Mouse (Mus musculus) testis, adult 2 months (tissue): ENCODE results near the gene 1810010D01Rik. TPM values are rescaled to one million over a fixed set of nuclear protein-coding genes. Genes with fewer than 3 reads are reported as not detected.

Source experiments
- H3K27ac ChIP-seq: fragments of 200-500 bp; 2 replicates; pipeline ENCODE4 v1.5.1; 2012; ENCODE audit warnings: low read depth, low read length; ENCODE audit not compliant: control insufficient read depth, insufficient read depth
- H3K27me3 ChIP-seq: fragments of 200-500 bp; 2 replicates; pipeline ENCODE4 v1.6.1; 2012; ENCODE audit warnings: mild to moderate bottlenecking, low read length, moderate library complexity; ENCODE audit not compliant: control insufficient read depth, insufficient read depth
- H3K36me3 ChIP-seq: fragments of 200-500 bp; 2 replicates; pipeline ENCODE4 v1.6.1; 2012; ENCODE audit warnings: mild to moderate bottlenecking, low read length; ENCODE audit not compliant: control insufficient read depth, insufficient read depth
- H3K4me1 ChIP-seq: fragments of 200-500 bp; 2 replicates; pipeline ENCODE4 v1.6.1; 2012; ENCODE audit warnings: low read length; ENCODE audit not compliant: control insufficient read depth, insufficient read depth
- H3K4me3 ChIP-seq: fragments of 200-500 bp; 2 replicates; pipeline ENCODE4 v1.5.1; 2012; ENCODE audit warnings: low read depth, mild to moderate bottlenecking, low read length, moderate library complexity, mixed read lengths; ENCODE audit not compliant: control insufficient read depth
- CTCF ChIP-seq: fragments of 200-500 bp; IDR thresholded peaks from 2 replicates; pipeline ENCODE4 v1.5.1; 2012; ENCODE audit warnings: low read depth, mild to moderate bottlenecking, inconsistent platforms, low read length, moderate library complexity; ENCODE audit not compliant: control insufficient read depth, insufficient read depth, insufficient replicate concordance
- POLR2A ChIP-seq: fragments of 200-500 bp; IDR thresholded peaks from 2 replicates; pipeline ENCODE4 v1.6.1; 2012; ENCODE audit warnings: low read depth, mild to moderate bottlenecking, inconsistent platforms, low read length, moderate library complexity; ENCODE audit not compliant: control insufficient read depth
- polyA plus RNA-seq: library from polyadenylated mRNA; depleted of rRNA; stranded (reverse); fragments of >200 nt; gene quantifications from 2 replicates; pipeline ENCODE4 v1.2.3, GENCODE M21; 2012

The 1810010D01Rik gene
- polyA plus RNA-seq, 1 experiment = 0.40 TPM

- TF ChIP-seq POLR2A = no peak
- TF ChIP-seq CTCF = no peak
- Histone ChIP-seq H3K27me3 (no peaks in the 10 kb centered on the region), H3K4me1 (no peaks in the 10 kb centered on the region), H3K36me3 (no peaks in the 10 kb centered on the region), H3K4me3 (no peak overlapping the region), H3K27ac (no peak overlapping the region)
Measured at GRCm38 (mm10) chr7:145242028-145242427, 34.1 kb upstream of the 1810010D01Rik start.

- Histone ChIP-seq H3K36me3 (no peaks in the 10 kb centered on the region), H3K27ac (no peak overlapping the region), H3K4me3 (no peak overlapping the region)
Measured at GRCm38 (mm10) chr7:145240929-145241328, 33.0 kb upstream of the 1810010D01Rik start.

GRCm38 (mm10) chr7:145239736-145240505 is 32.0 kb upstream of the 1810010D01Rik start:
- Histone ChIP-seq H3K4me3 (no peak overlapping the region), H3K4me1 (no peaks in the 10 kb centered on the region), H3K27me3 (no peaks in the 10 kb centered on the region), H3K27ac (no peak overlapping the region), H3K36me3 (no peaks in the 10 kb centered on the region)
- TF ChIP-seq POLR2A (no peak), CTCF (no peak)

More at GRCm38 (mm10) chr7:145240929-145241328, 33.0 kb upstream of the 1810010D01Rik start:
- TF ChIP-seq CTCF (no peak), POLR2A (no peak)
- H3K4me1 ChIP-seq = no peaks in the 10 kb centered on the region
- H3K27me3 ChIP-seq = no peaks in the 10 kb centered on the region

GRCm38 (mm10) chr7:145239145-145239544 is 31.2 kb upstream of the 1810010D01Rik start:
- no peak overlapping the region for H3K27ac ChIP-seq
- no peak overlapping the region for H3K4me3 ChIP-seq
- TF ChIP-seq CTCF (no peak), POLR2A (no peak)
- no peaks in the 10 kb centered on the region for H3K27me3 ChIP-seq
- H3K4me1 ChIP-seq = no peaks in the 10 kb centered on the region
- no peaks in the 10 kb centered on the region for H3K36me3 ChIP-seq

GRCm38 (mm10) chr7:145234841-145235790 is 27.2 kb upstream of the 1810010D01Rik start:
- H3K36me3 ChIP-seq = no peaks in the 10 kb centered on the region
- TF ChIP-seq CTCF (no peak), POLR2A (no peak)
- H3K27ac ChIP-seq = no peak overlapping the region
- H3K4me1 ChIP-seq = no peaks in the 10 kb centered on the region
- no peak overlapping the region for H3K4me3 ChIP-seq
- H3K27me3 ChIP-seq = no peaks in the 10 kb centered on the region

GRCm38 (mm10) chr7:145231659-145232058 is 23.7 kb upstream of the 1810010D01Rik start:
- no peaks in the 10 kb centered on the region for H3K27me3 ChIP-seq
- no peak overlapping the region for H3K27ac ChIP-seq

GRCm38 (mm10) chr7:145226641-145227040 is 18.7 kb upstream of the 1810010D01Rik start:
- no peak overlapping the region for H3K4me3 ChIP-seq
- no peak overlapping the region for H3K27ac ChIP-seq
- H3K36me3 ChIP-seq = no peaks in the 10 kb centered on the region
- no peaks in the 10 kb centered on the region for H3K4me1 ChIP-seq
- no peak for TF ChIP-seq CTCF
- no peak for TF ChIP-seq POLR2A
- H3K27me3 ChIP-seq = no peaks in the 10 kb centered on the region

More at GRCm38 (mm10) chr7:145231659-145232058, 23.7 kb upstream of the 1810010D01Rik start:
- no peak overlapping the region for H3K4me3 ChIP-seq
- H3K4me1 ChIP-seq = no peaks in the 10 kb centered on the region
- H3K36me3 ChIP-seq = no peaks in the 10 kb centered on the region
- TF ChIP-seq CTCF (no peak), POLR2A (no peak)
